Mouse (Mus musculus) liver, embryonic 14.5 days (tissue): Measurements from ENCODE around the gene Necab3. TPM values are rescaled to one million over a fixed set of nuclear protein-coding genes. Genes with fewer than 3 reads are reported as not detected.
A peak's percentile ranks its signal among the peaks of the same experiment; 100 is the strongest.

ENCODE experiments used
- ATAC-seq: fragments of 200-750 bp; cut with Nextera tagmentation; 2 replicates; pipeline ENCODE4 v1.8.0; 2017; ENCODE audit warnings: moderate number of reproducible peaks, mild to moderate bottlenecking, moderate library complexity; ENCODE audit not compliant: insufficient read depth
- DNase-seq, 3 experiments: peaks; one replicate each; pipeline ENCODE4 v3.0.0-alpha.2; 2012 to 2013; ENCODE audit warnings: low read depth in 3 of 3, low spot score in 3 of 3
- H3K27ac ChIP-seq: fragments of 300-500 bp; sonication (generic); 2 replicates; pipeline ENCODE4 v1.5.1; 2014; ENCODE audit warnings: moderate library complexity, mild to moderate bottlenecking, control low read depth, inconsistent platforms
- H3K27me3 ChIP-seq: fragments of 300-500 bp; sonication (generic); 2 replicates; pipeline ENCODE4 v1.6.1; 2014; ENCODE audit warnings: mild to moderate bottlenecking, low read length, moderate library complexity; ENCODE audit not compliant: control insufficient read depth, insufficient read depth
- H3K36me3 ChIP-seq: fragments of 300-500 bp; sonication (generic); replicated peaks from 2 replicates; pipeline ENCODE4 v1.6.1; 2014; ENCODE audit warnings: low read depth; ENCODE audit not compliant: control insufficient read depth, insufficient read depth
- H3K4me1 ChIP-seq, 2 experiments: fragments of 200-500 bp in 1 of 2; fragments of 300-500 bp in 1 of 2; sonication (generic) in 1 of 2; replicated peaks; 2 replicates each; pipeline ENCODE4 v1.6.1; 2012 to 2014; ENCODE audit warnings: antibody characterized with exemption in 1 of 2, inconsistent platforms in 1 of 2, low read length in 1 of 2; ENCODE audit not compliant: control insufficient read depth in 2 of 2, insufficient read depth in 2 of 2
- H3K4me2 ChIP-seq: fragments of 300-500 bp; sonication (generic); 2 replicates; pipeline ENCODE4 v1.6.1; 2014; ENCODE audit warnings: low read depth, mild to moderate bottlenecking, control low read depth, moderate library complexity
- H3K4me3 ChIP-seq, 2 experiments: fragments of 200-500 bp in 1 of 2; fragments of 300-500 bp in 1 of 2; sonication (generic) in 1 of 2; 2 replicates each; pipeline ENCODE4 v1.5.1; 2012 to 2014; ENCODE audit warnings: low read depth in 2 of 2, low read length in 2 of 2, mild to moderate bottlenecking in 2 of 2, control low read depth in 1 of 2, inconsistent platforms in 1 of 2, moderate library complexity in 1 of 2; ENCODE audit not compliant: insufficient read depth in 1 of 2
- H3K9ac ChIP-seq: fragments of 300-500 bp; sonication (generic); replicated peaks from 2 replicates; pipeline ENCODE4 v1.6.1; 2014; ENCODE audit warnings: mild to moderate bottlenecking, control low read depth, moderate library complexity
- H3K9me3 ChIP-seq: fragments of 300-500 bp; sonication (generic); 2 replicates; pipeline ENCODE4 v1.6.1; 2016; ENCODE audit warnings: low read length, mixed read lengths; ENCODE audit not compliant: control insufficient read depth
- CTCF ChIP-seq: IDR thresholded peaks from 2 replicates; pipeline ENCODE4 v1.5.1; 2016; ENCODE audit warnings: antibody characterized with exemption, low read depth, control low read depth
- EP300 ChIP-seq: IDR thresholded peaks from 2 replicates; pipeline ENCODE4 v1.6.1; 2016; ENCODE audit warnings: antibody characterized with exemption, low read depth
- WGBS: fragments of 180-500 bp; shearing (Covaris S2); extraction: QIAGEN DNeasy Blood & Tissue Kit; methylation state at CpG from one replicate; pipeline ENCODE4 v1.1.7; 2014; ENCODE audit not compliant: insufficient replicate concordance; 5-methylcytosine and 5-hydroxymethylcytosine counted together
- polyA plus RNA-seq, 2 experiments: library from polyadenylated mRNA; depleted of rRNA in 1 of 2; stranded (reverse) in 1 of 2; unstranded in 1 of 2; fragments of >200 nt; fragmentation: Nextera tagmentation in 1 of 2; extraction: Ambion mirVana in 1 of 2; gene quantifications; 2 replicates each; pipeline versions ENCODE4 v1.2.1 to v1.2.3; 2012 to 2014

Necab3 gene
- polyA plus RNA-seq, 2 experiments = 0.80 to 0.96 TPM

DNA sequence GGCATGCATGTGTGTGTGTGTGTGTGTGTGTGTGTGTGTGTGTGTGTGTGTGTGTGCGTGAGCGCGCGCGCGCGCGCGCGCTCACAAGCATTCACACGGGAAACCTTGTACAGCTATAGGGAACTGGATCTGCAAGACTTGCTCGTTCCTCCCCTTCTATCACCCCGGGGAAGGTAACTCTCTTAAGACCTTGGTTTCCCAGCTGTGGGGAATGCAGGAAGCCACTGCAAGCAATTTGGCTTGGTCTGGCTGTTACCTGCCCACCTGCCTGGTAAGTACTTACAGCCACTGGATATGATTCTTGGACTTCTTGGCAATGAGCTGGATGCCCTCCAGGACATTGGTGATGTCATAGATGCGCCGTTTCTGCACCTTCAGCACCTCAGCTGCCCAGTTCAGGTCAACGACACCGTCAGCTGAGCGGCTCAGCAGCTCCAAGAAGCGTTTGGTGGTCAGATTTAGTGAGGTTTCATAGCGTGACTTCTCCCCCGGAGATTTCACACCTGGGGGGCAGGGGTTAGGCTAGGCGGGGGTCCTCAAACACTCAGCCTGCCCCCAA lies 5.0 kb upstream of the Necab3 start:
- Histone ChIP-seq H3K4me1 (peaks cover 13 to 20% of the 10 kb centered on the region in 2 experiments; a peak in 3 of 4 replicates), H3K27me3 (no peaks in the 10 kb centered on the region), H3K9ac (no peak overlapping the region), H3K9me3 (no peaks in the 10 kb centered on the region), H3K36me3 (peaks cover 35% of the 10 kb centered on the region), H3K27ac (no peak overlapping the region), H3K4me2 (no peak overlapping the region), H3K4me3 (no peak overlapping the region)
- ATAC-seq (no peak), DNase-seq (no peak)
- WGBS = 87% methylated on average over 22 of the region's 22 CpGs
- TF ChIP-seq EP300 (no peak), CTCF (no peak)

DNA sequence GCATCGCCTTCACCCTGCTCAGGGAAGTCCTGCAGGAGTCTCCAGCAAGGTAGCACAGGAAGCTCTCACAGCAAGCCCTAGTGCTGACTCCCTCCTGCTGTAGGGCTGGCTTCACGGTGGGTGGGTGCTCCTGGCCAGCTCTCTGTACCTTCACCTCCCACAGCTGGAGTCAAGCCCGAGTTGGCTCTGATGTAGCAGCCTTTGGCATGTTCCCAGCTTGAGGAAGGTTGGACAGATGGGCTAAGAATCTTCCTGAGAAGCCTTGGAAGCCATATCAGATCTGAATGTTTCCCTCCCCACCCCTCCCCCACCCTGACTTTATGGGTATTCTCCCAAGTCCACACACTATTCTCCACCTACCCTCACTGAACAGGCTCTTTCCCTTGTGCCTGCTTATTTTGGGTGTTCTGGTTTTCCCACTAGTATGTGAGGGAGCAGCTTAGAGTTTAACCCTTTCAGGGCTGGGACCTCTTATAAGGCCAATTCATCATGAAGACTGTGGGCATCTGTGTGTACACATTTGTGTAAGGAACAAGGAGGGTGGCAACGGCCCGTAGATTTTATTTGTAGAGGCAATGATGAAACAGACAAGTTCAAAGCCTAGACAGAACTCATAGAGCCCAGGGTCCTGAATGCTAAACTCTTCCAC lies 1.4 kb downstream of the Necab3 start:
- 48% methylated on average over 5 of the region's 5 CpGs for WGBS
- no peak for DNase-seq
- H3K4me2 ChIP-seq = no peak overlapping the region
- no peak overlapping the region for H3K9ac ChIP-seq
- no peaks in the 10 kb centered on the region for H3K9me3 ChIP-seq
- H3K36me3 ChIP-seq = peaks cover 12% of the 10 kb centered on the region
- no peak overlapping the region for H3K4me3 ChIP-seq
- no peak for ATAC-seq
- H3K27me3 ChIP-seq = no peaks in the 10 kb centered on the region
- TF ChIP-seq CTCF = no peak
- TF ChIP-seq EP300 = no peak
- no peak overlapping the region for H3K27ac ChIP-seq
- H3K4me1 ChIP-seq = peaks cover 5% of the 10 kb centered on the region in 2 experiments; a peak in 3 of 4 replicates

DNA sequence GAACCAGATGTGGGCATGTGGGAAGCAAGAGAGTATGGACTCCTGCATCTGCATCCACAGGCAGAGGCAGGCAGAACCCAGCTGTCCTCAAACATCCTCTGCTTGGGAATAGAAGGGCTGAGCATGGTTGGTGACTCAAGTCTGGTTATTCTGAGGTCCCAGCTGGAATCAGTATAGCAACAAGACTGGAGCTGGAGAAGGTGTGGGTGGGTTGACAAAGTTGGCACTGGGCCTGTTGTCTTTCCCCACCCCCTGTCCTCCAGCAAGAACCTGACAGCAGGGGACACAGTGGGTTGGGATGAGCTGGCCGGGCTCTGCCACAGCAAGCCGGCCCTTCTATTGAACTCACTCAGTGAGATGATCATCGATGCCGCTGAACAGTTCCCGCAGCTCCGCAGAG lies 3.5 kb downstream of the Necab3 start:
- peaks cover 17% of the 10 kb centered on the region for H3K27me3 ChIP-seq
- DNase-seq = no peak
- 85% methylated on average over 6 of the region's 6 CpGs for WGBS
- ATAC-seq = no peak
- no peak for TF ChIP-seq EP300
- TF ChIP-seq CTCF = no peak
- no peak overlapping the region for H3K9ac ChIP-seq
- H3K9me3 ChIP-seq = no peaks in the 10 kb centered on the region
- H3K4me3 ChIP-seq = no peak overlapping the region
- H3K27ac ChIP-seq = no peak overlapping the region
- peaks cover 5 to 7% of the 10 kb centered on the region in 2 experiments; a peak in 3 of 4 replicates for H3K4me1 ChIP-seq
- no peaks in the 10 kb centered on the region for H3K36me3 ChIP-seq
- H3K4me2 ChIP-seq = no peak overlapping the region

DNA sequence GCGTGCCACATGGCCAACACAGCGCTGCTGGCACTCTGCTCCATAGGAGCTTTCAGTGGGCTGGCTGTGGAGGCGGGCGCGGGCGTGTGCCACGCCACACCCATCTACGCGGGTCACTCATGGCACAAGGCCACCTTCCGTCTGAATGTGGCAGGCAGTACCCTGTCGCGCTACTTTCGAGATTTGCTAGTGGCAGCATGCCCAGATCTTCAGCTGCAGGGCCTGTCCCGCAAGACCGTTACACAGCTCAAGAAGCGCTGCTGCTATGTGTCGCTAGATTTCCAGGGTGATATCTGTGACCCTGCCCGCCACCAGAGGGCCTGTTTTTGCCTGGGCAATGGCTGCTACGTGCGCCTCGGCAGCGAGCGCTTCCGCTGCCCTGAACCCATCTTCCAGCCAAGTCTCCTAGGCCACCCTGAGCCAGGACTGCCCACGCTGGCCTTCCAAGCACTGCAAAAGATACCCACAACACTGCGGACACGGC lies 6.2 kb downstream of the Necab3 start:
- TF ChIP-seq CTCF (peak; percentile 81), EP300 (no peak)
- peak; percentile 32; the same call in 1 of the 2 replicates for ATAC-seq
- Histone ChIP-seq H3K4me3 (no peak overlapping the region), H3K4me1 (peaks cover 2 to 4% of the 10 kb centered on the region in 2 experiments; a peak in 1 of 4 replicates), H3K9me3 (no peaks in the 10 kb centered on the region), H3K27me3 (peaks cover 27% of the 10 kb centered on the region), H3K27ac (no peak overlapping the region), H3K4me2 (peak overlapping the region; percentile 52), H3K36me3 (no peaks in the 10 kb centered on the region), H3K9ac (no peak overlapping the region)
- no peak for DNase-seq
- 23% methylated on average over 27 of the region's 27 CpGs for WGBS

DNA sequence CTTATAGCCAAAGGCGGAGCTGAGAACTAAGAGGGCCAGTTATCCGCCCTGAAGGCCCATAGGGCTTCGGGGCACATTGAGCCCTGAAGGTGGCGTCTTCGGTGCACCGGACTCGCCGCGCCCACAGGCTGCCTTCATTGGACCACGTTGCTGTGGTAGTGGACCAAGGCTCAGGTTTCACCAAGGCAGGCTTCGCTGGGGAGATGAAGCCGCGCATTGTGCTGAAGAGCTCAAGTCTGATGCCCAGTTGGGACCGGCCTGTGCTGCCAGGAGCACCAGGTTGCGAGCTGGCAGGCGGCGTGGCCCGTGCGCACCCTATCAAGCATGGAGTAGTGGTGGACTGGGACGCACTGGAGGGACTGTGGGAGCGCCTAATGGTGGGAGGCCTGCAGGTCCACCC lies 6.8 kb downstream of the Necab3 start:
- peak; percentile 19; the same call in 1 of the 2 replicates for ATAC-seq
- no peak for DNase-seq
- TF ChIP-seq CTCF = no peak
- no peak for TF ChIP-seq EP300

More for the DNA sequence above, 6.8 kb downstream of the Necab3 start:
- Histone ChIP-seq H3K27me3 (peaks cover 27% of the 10 kb centered on the region), H3K4me1 (peaks cover 2 to 3% of the 10 kb centered on the region in 2 experiments; a peak in 1 of 4 replicates), H3K9me3 (no peaks in the 10 kb centered on the region), H3K4me2 (peak overlapping the region; percentile 52), H3K27ac (no peak overlapping the region), H3K4me3 (no peak overlapping the region), H3K9ac (no peak overlapping the region), H3K36me3 (no peaks in the 10 kb centered on the region)
- 40% methylated on average over 21 of the region's 21 CpGs for WGBS
